Mouse (Mus musculus) olfactory bulb, adult 2 months (tissue): ENCODE measurements around the gene Prlhr.

Source experiments
- CTCF ChIP-seq: fragments of 200-500 bp; IDR thresholded peaks from 2 replicates; pipeline ENCODE4 v1.5.1; 2012; ENCODE audit warnings: low read depth, mild to moderate bottlenecking, low read length, moderate library complexity; ENCODE audit not compliant: insufficient read depth
- POLR2A ChIP-seq: fragments of 200-500 bp; IDR thresholded peaks from 2 replicates; pipeline ENCODE4 v1.6.1; 2012; ENCODE audit warnings: mild to moderate bottlenecking, low read depth, low read length, moderate library complexity; ENCODE audit not compliant: insufficient read depth

DNA sequence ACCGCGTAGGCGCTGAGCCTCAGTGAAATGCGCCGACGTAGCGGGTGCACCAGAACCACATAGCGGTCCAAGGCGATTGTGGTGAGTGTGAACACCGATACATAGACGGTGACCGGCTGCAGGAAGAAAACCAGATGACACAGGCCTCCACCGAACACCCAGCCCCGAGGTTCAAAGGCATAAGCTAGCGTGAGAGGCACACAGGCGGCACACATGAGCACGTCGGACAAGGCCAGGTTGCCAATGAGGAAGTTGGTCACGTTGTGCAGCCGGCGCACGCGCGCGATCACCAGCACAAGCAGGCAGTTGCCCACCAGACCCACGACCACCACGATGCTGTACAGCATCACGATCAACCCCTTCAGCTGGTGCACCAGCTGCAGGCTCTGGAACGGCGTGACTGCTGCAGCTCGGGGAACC is 506 bp downstream of the Prlhr start:
- TF ChIP-seq CTCF (no peak), POLR2A (no peak)
